18 mouse cellular contexts compared by ENCODE assay signal in the genomic region with DNA sequence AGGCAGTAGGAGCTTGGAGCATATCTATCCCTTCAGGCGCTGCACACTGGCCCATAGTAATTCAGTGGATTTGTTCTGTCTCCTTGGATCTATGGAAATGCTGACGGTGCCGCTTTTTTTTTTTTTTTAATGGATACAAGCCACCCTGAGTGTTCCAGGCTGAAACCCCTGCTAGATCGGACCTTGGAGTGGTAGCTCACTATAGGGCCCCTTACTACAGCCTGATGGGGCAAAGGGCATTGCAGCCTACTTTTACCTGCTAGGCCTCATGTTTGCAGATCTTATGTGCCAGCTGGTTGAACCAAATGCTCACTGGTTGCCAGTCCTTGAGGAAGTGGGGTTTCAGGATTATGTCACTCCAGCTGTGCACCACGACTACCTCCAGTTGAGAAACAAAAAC. TPM values are rescaled to one million over a fixed set of nuclear protein-coding genes. Genes with fewer than 3 reads are reported as not detected.
DNase-seq lines count a peak whose midpoint lies in the region; ATAC-seq and TF ChIP-seq lines count a peak whose summit lies in the region.
"Had no signal": no experiment of that assay in that cellular context is flagged by ENCODE, and none has a peak within 500 bp of the region (broad histone marks: within the 10 kb centered on the region; RNA-seq: fewer than 3 reads in every experiment).

No protein-coding gene starts in this region.

- H3K9ac ChIP-seq in intestine, embryonic 15.5 days = no peak overlapping the region
- H3K9ac ChIP-seq in intestine, postnatal 0 days (ENCODE audit: low read depth, low read length) = no peak overlapping the region
- H3K9ac ChIP-seq: embryonic facial prominence, embryonic 12.5 days; forebrain, embryonic 13.5 days; forebrain, embryonic 15.5 days had no signal

- no peaks in the 10 kb centered on the region for H3K9me3 ChIP-seq in heart, embryonic 10.5 days
- H3K9me3 ChIP-seq in intestine, embryonic 15.5 days = no peaks in the 10 kb centered on the region
- H3K9me3 ChIP-seq in intestine, postnatal 0 days (ENCODE audit: control insufficient read depth) = no peaks in the 10 kb centered on the region
- H3K9me3 ChIP-seq: embryonic facial prominence, embryonic 10.5 days; embryonic facial prominence, embryonic 12.5 days; forebrain, embryonic 13.5 days; forebrain, embryonic 15.5 days had no signal

- no peaks in the 10 kb centered on the region for H3K36me3 ChIP-seq in heart, embryonic 10.5 days
- H3K36me3 ChIP-seq in intestine, embryonic 15.5 days = no peaks in the 10 kb centered on the region
- no peaks in the 10 kb centered on the region for H3K36me3 ChIP-seq in intestine, postnatal 0 days (ENCODE audit: control insufficient read depth, insufficient read depth)
- H3K36me3 ChIP-seq: embryonic facial prominence, embryonic 10.5 days; embryonic facial prominence, embryonic 12.5 days; forebrain, embryonic 15.5 days had no signal

- H3K4me2 ChIP-seq in intestine, embryonic 15.5 days (replicated peaks) = no peak overlapping the region; the same call in 1 of the 2 replicates
- 0 out of 2 replicates have a peak overlapping the region, but pooled peaks have one; percentile 9 for H3K4me2 ChIP-seq in intestine, postnatal 0 days (replicated peaks; ENCODE audit: low read depth)
- H3K4me2 ChIP-seq: embryonic facial prominence, embryonic 12.5 days; forebrain, embryonic 13.5 days; forebrain, embryonic 15.5 days had no signal

- 85% methylated on average over 5 of the region's 5 CpGs for WGBS in heart, embryonic 10.5 days
- 69% methylated on average over 5 of the region's 5 CpGs for WGBS in intestine, embryonic 15.5 days
- 40% methylated on average over 5 of the region's 5 CpGs for WGBS in intestine, postnatal 0 days

- no peak overlapping the region for H3K27ac ChIP-seq in heart, embryonic 10.5 days
- 0 out of 2 replicates have a peak overlapping the region, but pooled peaks have one; percentile 27 for H3K27ac ChIP-seq in intestine, embryonic 15.5 days
- peak overlapping the region; percentile 82 for H3K27ac ChIP-seq in intestine, postnatal 0 days (ENCODE audit: low read depth, low read length)
- H3K27ac ChIP-seq: embryonic facial prominence, embryonic 10.5 days; embryonic facial prominence, embryonic 12.5 days; forebrain, embryonic 13.5 days; forebrain, embryonic 15.5 days had no signal

- peak; percentile 91 for ATAC-seq in intestine, embryonic 15.5 days
- ATAC-seq in intestine, postnatal 0 days = peak; percentile 95
- ATAC-seq: forebrain, embryonic 13.5 days; forebrain, embryonic 15.5 days had no signal

- H3K4me3 ChIP-seq in heart, embryonic 10.5 days = no peak overlapping the region
- H3K4me3 ChIP-seq in intestine, embryonic 15.5 days (replicated peaks) = no peak overlapping the region
- no peak overlapping the region for H3K4me3 ChIP-seq in intestine, postnatal 0 days (ENCODE audit: low read depth, low read length)
- H3K4me3 ChIP-seq: embryonic facial prominence, embryonic 10.5 days; embryonic facial prominence, embryonic 12.5 days; forebrain, embryonic 13.5 days; forebrain, embryonic 15.5 days had no signal

- DNase-seq in heart, embryonic 10.5 days (ENCODE audit: low spot score) = peak; percentile 50
- DNase-seq in heart, adult 9 months (ENCODE audit: low spot score in 2 of 2) = no peak
- no peak for DNase-seq in adrenal gland, postnatal 14 days
- DNase-seq in ovary, postnatal 14 days (ENCODE audit: low spot score) = no peak
- DNase-seq: adrenal gland, adult 2 months; adrenal gland, postnatal 10 days; adrenal gland, postnatal 36 days; cerebellum, adult 11-12 months; cerebellum, adult 2 months; cerebellum, adult 9-10 months; cerebellum, postnatal 10 days; cerebellum, postnatal 25 days had no signal

- no peaks in the 10 kb centered on the region for H3K4me1 ChIP-seq in heart, embryonic 10.5 days
- no peaks in the 10 kb centered on the region for H3K4me1 ChIP-seq in intestine, embryonic 15.5 days (replicated peaks)
- peaks cover 9% of the 10 kb centered on the region; the same call in 1 of the 2 replicates for H3K4me1 ChIP-seq in intestine, postnatal 0 days (replicated peaks; ENCODE audit: control insufficient read depth, insufficient read depth, low read length)
- H3K4me1 ChIP-seq: embryonic facial prominence, embryonic 10.5 days; embryonic facial prominence, embryonic 12.5 days; forebrain, embryonic 13.5 days; forebrain, embryonic 15.5 days had no signal

- no peaks in the 10 kb centered on the region for H3K27me3 ChIP-seq in heart, embryonic 10.5 days (ENCODE audit: insufficient read depth, poor library complexity, severe bottlenecking)
- H3K27me3 ChIP-seq in intestine, embryonic 15.5 days (replicated peaks) = no peaks in the 10 kb centered on the region
- no peaks in the 10 kb centered on the region for H3K27me3 ChIP-seq in intestine, postnatal 0 days (replicated peaks; ENCODE audit: control insufficient read depth, insufficient read depth, low read length)
- H3K27me3 ChIP-seq: embryonic facial prominence, embryonic 12.5 days; forebrain, embryonic 13.5 days; forebrain, embryonic 15.5 days had no signal

- no peak for TF ChIP-seq CTCF in intestine, postnatal 0 days (IDR thresholded peaks at IDR 0.05; ENCODE audit: low read depth)

RNA-seq across cellular contexts. Expression of a gene that starts 25.2 kb away (rescaled TPM):
- 6.5 and 8.1 TPM in 2 replicates for polyA plus RNA-seq in heart, embryonic 10.5 days (2016; fragmentation: Nextera tagmentation; extraction: Ambion mirVana)
- polyA plus RNA-seq in intestine, embryonic 15.5 days (2015; fragmentation: Nextera tagmentation; extraction: Ambion mirVana) = 10.4 and 11.1 TPM in 2 replicates
- 33.5 and 37.1 TPM in 2 replicates for polyA plus RNA-seq in intestine, postnatal 0 days (2015; fragmentation: Nextera tagmentation; extraction: Ambion mirVana)
- 42.0 and 51.3 TPM in 2 replicates for total RNA-seq in adrenal gland, postnatal 14 days (2021)
